Mouse (Mus musculus) adrenal gland, adult 18-20 months (tissue): ENCODE measurements around the gene Clec4a3. TPM values are rescaled to one million over a fixed set of nuclear protein-coding genes. Genes with fewer than 3 reads are reported as not detected.
A peak's percentile ranks its signal among the peaks of the same experiment; 100 is the strongest.
"Not testable (repeated sequence)": the region's sequence is repeated elsewhere in the genome, so short reads cannot be mapped to it uniquely, and the experiment has no call there.

Experiments used
- DNase-seq, 2 experiments: peaks; one replicate each; pipeline ENCODE4 v3.0.0; 2021 to 2022; ENCODE audit warnings: low spot score in 2 of 2
- long read RNA-seq, 2 experiments: library from polyadenylated mRNA; stranded (forward); transcript quantifications; one replicate each; pipeline ENCODE4 v2.0.0; 2021
- total RNA-seq, 2 experiments: library from RNA; stranded (reverse); gene quantifications; 1 replicate in 1 of 2; 2 replicates in 1 of 2; pipeline ENCODE4 v1.2.3; 2021

Clec4a3 gene
- total RNA-seq, result 1 to 10 TPM; 4.0 to 5.3 TPM
- long read RNA-seq, experiment 1, partial matches to known transcripts, result 0 of 2 reads
- long read RNA-seq, experiment 1, other reads (novel, unspliced or antisense), result 0 of 2 reads
- long read RNA-seq, experiment 2, partial matches to known transcripts, result 0 of 2 reads
- long read RNA-seq, experiment 2, other reads (novel, unspliced or antisense), result 0 of 2 reads

DNA sequence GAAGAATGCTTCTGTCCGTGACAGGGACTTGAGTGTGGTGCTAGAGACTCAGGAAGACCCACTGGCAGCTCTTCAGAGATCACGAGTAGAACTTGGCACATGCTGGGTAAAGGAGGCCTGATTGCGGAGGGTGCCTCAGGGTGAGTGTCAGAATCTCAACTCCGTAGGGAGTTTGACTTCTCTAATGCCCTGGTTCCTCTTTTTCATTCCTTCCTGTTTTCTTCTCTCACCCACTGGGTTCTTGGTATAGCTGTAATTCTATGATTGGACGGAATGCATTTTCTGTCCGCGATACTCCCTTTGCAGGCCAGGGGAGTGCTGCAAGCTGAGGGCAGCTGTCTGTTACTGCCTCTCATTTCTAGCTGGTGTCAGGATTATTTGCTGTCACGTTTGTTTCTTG lies at the start of gene Clec4a3:
Clec4a3 (plus strand) TSS at position 115 of the 400 bp plus-strand sequence.
- no peak for DNase-seq

DNA sequence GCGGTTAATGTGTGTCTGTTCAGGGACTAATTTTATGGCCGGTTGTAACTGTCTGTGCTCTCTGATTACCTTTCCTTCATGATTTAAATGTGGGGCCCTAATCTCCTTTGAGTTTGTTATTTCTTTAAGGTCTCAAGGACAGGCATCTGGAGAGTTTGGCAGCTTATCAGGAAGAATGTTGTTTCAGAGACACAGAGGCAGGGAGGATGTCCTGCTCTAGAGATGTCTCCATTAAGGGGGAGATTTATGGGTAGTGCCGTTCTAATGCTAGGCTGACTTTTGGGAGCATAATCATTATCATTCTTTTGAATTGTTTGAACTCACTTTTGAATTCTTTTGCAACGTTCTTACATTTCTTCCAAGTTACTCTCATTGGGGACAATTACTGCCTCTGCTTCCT lies 32.4 kb upstream of the Clec4a3 start:
- DNase-seq, result no peak

DNA sequence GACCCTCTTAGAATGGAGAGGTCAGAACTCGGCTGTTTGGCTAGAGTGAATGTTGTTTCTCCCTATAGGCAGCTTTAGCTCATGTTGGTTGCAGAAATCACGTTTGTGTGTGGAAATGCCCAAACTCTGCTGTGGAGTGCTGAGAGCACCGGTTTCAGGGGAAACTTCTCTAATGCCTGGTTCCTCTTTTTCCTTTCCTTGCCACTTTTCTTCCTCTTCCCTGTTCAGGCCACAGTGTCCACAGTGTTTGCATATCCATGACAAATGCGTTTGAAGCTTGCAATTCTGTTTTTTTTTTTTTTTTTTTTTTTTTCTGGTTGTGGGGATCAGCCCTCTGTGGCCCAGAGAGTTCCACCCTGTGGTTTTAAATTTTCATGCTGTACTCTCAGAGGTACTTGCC lies 30.9 kb upstream of the Clec4a3 start, which contains the start of gene Clec4a1:
Clec4a1 (plus strand) TSS at position 398 of the 400 bp plus-strand sequence.
- no peak for DNase-seq

DNA sequence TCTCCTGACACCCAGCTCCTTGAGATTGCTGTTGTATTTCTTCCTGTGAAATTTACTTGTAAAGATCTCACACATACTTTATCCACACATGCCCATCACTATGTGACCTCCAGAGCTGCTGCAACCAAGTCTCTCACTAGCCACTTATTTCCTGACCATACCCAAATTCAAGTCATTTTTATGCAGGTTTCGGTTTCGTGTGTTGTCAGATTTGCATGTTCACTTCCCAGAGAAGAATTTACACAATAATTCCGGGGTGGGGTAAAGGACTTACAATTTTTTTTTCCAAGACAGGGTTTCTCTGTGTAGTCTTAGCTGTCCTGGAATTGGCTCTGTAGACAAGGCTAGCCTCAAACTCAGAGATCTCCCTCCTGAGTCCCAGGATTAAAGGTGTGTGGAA lies 17.5 kb upstream of the Clec4a3 start:
- DNase-seq, result no peak

DNA sequence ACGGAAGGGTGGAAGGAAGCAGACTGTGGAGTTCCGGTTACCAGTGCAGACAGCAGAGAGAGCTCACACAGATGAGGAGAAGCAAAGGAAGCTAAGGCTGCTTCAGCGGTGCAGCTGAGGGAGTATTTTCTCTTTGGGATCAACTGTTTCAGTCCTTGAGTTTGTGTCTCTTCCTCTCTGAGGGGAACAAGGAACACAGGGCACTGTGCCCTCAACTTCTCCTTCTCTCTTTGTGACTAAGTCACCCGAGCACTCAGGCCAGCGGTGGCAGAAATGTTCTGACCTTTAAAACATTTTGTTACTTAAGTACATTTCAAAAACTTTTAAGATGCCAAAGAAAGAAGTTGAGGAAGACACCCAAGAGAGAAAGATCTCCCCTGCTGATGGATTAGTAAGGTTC lies 12.7 kb upstream of the Clec4a3 start:
- no peak for DNase-seq

DNA sequence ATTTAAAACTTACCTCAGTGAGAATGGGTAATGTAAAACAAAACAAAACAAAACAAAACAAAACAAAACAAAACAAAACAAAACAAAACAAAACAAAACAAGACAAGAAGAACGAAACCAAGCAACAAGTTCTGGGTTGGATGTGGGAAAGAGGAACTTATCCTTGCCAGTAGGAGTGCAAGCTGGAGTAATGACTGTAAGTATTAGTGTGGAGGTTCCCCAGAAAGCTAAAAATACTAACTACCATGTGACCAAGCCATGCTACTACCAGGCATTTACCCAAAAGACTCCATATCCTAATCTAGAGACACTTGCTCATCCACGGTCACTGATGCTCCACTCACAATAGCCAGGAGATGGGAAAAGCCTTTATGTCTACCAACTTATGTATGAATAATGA lies 5.6 kb upstream of the Clec4a3 start:
- DNase-seq, result no peak

DNA sequence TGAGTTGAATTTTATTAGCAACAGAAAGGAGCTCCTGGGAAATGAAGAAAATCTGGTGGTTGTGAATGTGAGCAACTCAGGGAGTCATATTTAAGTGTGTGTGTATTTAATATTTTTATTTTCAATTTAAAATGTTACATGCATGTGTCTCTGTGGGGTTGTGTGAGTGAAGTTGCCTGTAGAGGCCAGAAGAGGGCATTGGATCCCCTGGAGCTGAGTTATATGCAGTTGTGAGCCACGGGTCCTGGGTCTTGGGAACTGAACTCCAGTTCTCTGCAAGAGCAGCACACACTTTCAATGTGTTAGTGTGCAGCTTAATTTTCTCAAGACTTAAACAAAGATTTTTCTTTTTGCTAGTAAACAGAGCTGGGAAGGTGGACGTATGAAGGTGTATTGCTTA lies 12.2 kb downstream of the Clec4a3 start:
- DNase-seq, result no peak

DNA sequence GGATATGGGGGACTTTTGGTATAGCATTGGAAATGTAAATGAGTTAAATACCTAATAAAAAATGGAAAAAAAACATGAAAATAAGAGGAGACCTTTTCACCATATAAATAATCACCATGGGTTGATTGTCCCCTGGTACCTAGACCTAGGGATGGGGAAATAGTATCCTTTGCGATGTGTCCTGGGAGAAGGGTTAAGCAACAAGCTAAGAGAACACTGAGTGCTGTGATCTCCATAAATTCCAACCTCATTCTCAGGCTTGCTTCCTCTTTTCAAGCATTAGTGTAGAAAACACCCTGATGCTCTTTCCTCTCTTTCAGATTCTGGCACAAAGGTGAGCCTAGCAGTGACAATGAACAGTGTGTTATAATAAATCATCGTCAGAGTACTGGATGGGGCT lies 16.7 kb downstream of the Clec4a3 start:
- no peak for DNase-seq

DNA sequence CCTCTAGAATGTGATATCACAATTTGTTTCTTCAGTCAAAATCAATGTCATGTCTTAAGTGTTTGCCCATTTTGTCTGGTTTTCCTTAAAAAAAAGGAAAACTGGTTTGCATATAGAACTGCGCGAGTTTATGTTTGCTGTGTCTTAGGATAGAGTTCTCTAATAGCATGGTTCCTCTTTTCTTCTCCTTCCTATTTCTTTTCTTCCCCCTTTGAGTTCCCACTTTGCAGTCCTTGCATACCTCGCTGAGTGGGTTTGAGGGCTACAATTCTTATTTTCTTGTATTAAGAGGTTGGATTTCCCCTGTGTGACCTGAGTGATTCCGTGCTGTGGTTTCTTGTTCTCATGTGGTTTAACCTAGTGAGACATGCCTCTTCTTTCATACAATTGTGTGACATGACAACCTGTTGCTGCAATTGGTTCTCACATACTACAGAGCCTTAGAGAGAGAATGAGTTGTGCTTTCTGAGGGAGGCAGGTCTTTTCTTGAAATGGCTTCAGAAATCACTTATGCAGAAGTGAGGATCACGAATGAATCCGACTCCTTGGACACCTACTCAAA lies 37.6 kb downstream of the Clec4a3 start, which contains the start of gene Clec4a4:
Clec4a4 (plus strand) TSS at position 492 of the 562 bp plus-strand sequence.
- DNase-seq, result no peak

DNA sequence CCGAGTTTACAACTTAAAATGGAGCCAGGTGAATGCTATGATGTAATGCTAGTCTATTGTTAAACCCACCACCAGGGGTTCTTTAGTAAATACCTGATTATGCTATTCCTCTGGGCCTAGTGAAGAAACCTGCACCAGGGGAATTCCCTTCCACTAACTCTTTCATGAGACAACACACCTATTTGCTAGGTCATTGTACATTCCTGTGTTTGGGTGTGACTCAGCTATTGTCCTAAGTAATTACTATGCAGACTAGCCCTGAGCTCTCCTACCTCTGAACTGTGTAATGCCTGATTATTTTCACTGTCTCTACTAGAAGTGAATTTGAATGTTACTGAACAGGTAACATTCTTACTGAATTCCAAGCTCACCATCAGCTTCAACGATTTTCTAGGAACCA lies 52.4 kb downstream of the Clec4a3 start:
- not testable (repeated sequence) for DNase-seq

DNA sequence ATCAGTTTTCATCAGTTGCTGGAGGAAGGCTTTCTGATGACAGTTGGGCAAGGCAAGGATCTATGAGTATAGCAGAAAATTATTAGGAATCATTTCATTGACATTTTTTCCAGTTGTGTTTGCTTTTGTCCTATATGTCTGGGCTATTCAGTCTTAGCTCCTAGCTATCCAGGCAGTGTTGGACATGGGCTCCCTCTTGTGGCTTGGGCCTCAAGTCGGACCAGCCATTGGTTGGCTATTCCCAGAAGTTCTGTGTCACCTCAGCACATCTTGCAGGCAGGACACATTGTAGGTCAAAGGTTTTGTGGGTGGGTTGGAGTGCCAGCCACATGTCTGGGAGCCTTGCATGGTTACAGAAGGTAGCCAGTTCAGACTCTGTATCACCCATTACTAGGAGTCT lies 53.3 kb downstream of the Clec4a3 start:
- peak in 1 of 2 experiments; percentile 3 for DNase-seq

Other genes starting within 250 kb of the Clec4a3 start
- gene Nanog, start 245.0 kb upstream of the Clec4a3 start, total RNA-seq, result not detected
- 10 to 100 TPM in 1 of 2 experiments, 1 to 10 TPM in 1; 8.1 to 10.3 TPM for gene Slc2a3, start 150.9 kb upstream of the Clec4a3 start, total RNA-seq
- 10 to 100 TPM; 17.1 TPM for gene Foxj2, start 132.6 kb upstream of the Clec4a3 start, total RNA-seq
- 1 to 10 TPM; 2.4 to 5.5 TPM for gene C3ar1, start 96.4 kb upstream of the Clec4a3 start, total RNA-seq
- gene Necap1, start 78.0 kb upstream of the Clec4a3 start, total RNA-seq, result 10 to 100 TPM; 59.3 to 59.4 TPM
- 1 to 10 TPM; 2.5 to 4.6 TPM for gene Clec4a1, start 30.7 kb upstream of the Clec4a3 start, total RNA-seq
- gene Clec4a4, start 37.9 kb downstream of the Clec4a3 start, total RNA-seq, result not detected
- under 1 TPM in 1 of 2 experiments, not detected in 1; 0.93 TPM for gene Clec4b1, start 97.4 kb downstream of the Clec4a3 start, total RNA-seq
- gene Clec4a2, start 153.9 kb downstream of the Clec4a3 start, total RNA-seq, result 1 to 10 TPM; 3.3 to 4.6 TPM
- not detected for gene Clec4b2, start 220.4 kb downstream of the Clec4a3 start, total RNA-seq